Mouse (Mus musculus) liver, embryonic 16.5 days (tissue): ENCODE measurements around the gene Ndst2. TPM values are rescaled to one million over a fixed set of nuclear protein-coding genes. Genes with fewer than 3 reads are reported as not detected.

ENCODE experiments used
- ATAC-seq: fragments of 200-750 bp; cut with Nextera tagmentation; 2 replicates; pipeline ENCODE4 v1.8.0; 2017; ENCODE audit warnings: low read depth, mild to moderate bottlenecking, moderate number of reproducible peaks, moderate library complexity
- H3K27ac ChIP-seq: fragments of 300-500 bp; sonication (generic); 2 replicates; pipeline ENCODE4 v1.5.1; 2014; ENCODE audit warnings: mild to moderate bottlenecking, low read length
- H3K27me3 ChIP-seq: fragments of 300-500 bp; sonication (generic); 2 replicates; pipeline ENCODE4 v1.6.1; 2014; ENCODE audit warnings: low read depth, low read length, mixed read lengths; ENCODE audit not compliant: control insufficient read depth, insufficient read depth
- H3K36me3 ChIP-seq: fragments of 300-500 bp; sonication (generic); 2 replicates; pipeline ENCODE4 v1.6.1; 2014; ENCODE audit warnings: mild to moderate bottlenecking; ENCODE audit not compliant: control insufficient read depth, insufficient read depth
- H3K4me1 ChIP-seq: fragments of 300-500 bp; sonication (generic); 2 replicates; pipeline ENCODE4 v1.6.1; 2014; ENCODE audit warnings: low read depth, low read length, mixed read lengths; ENCODE audit not compliant: control insufficient read depth
- H3K4me2 ChIP-seq: fragments of 300-500 bp; sonication (generic); 2 replicates; pipeline ENCODE4 v1.6.1; 2014; ENCODE audit warnings: low read depth, low read length, mixed read lengths
- H3K4me3 ChIP-seq: fragments of 300-500 bp; sonication (generic); 2 replicates; pipeline ENCODE4 v1.5.1; 2014; ENCODE audit warnings: low read depth, mild to moderate bottlenecking, low read length
- H3K9ac ChIP-seq: fragments of 300-500 bp; sonication (generic); 2 replicates; pipeline ENCODE4 v1.6.1; 2014; ENCODE audit warnings: low read depth, low read length
- H3K9me3 ChIP-seq: fragments of 300-500 bp; sonication (generic); replicated peaks from 2 replicates; pipeline ENCODE4 v1.6.1; 2016; ENCODE audit warnings: low read length; ENCODE audit not compliant: control insufficient read depth
- WGBS: fragments of 180-500 bp; shearing (Covaris S2); extraction: QIAGEN DNeasy Blood & Tissue Kit; methylation state at CpG from one replicate; pipeline ENCODE4 v1.1.7; 2014; ENCODE audit not compliant: insufficient replicate concordance; 5-methylcytosine and 5-hydroxymethylcytosine counted together
- polyA plus RNA-seq: library from polyadenylated mRNA; unstranded; fragments of >200 nt; fragmentation: Nextera tagmentation; extraction: Ambion mirVana; gene quantifications from 2 replicates; pipeline ENCODE4 v1.2.1, GENCODE M21; 2015

The Ndst2 gene
- polyA plus RNA-seq, 1 experiment from 2014 or later = 16.7 TPM

DNA sequence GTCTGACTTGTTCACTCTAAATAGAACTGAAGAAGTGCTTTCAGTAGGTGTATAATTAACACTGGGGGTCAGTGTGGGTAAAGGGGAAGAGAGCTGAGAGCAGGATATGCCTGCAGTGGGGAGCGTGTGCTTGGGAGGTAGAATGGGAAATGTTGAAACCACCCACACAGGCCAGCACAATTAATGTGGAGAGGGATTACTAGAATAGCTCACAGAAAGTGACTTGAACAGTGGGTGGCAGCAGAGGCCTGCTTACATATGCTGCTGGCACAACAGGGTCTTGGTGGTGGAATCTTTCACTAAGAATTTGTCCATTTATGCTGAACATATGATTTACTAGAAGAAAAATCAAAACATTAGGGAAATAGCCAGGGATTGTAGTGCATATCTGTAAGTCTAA lies 37.4 kb downstream of the Ndst2 start:
- peaks cover 49% of the 10 kb centered on the region for H3K4me1 ChIP-seq
- 45% methylated on average over 1 of the region's 1 CpGs for WGBS
- H3K4me3 ChIP-seq = peak overlapping the region; percentile 4; the same call in 1 of the 2 replicates
- peaks cover 15% of the 10 kb centered on the region for H3K36me3 ChIP-seq
- H3K4me2 ChIP-seq = peak overlapping the region; percentile 87
- H3K27ac ChIP-seq = 0 out of 2 replicates have a peak overlapping the region, but pooled peaks have one; percentile 7
- ATAC-seq = no peak
- H3K9me3 ChIP-seq = no peaks in the 10 kb centered on the region
- H3K27me3 ChIP-seq = no peaks in the 10 kb centered on the region
- no peak overlapping the region for H3K9ac ChIP-seq

DNA sequence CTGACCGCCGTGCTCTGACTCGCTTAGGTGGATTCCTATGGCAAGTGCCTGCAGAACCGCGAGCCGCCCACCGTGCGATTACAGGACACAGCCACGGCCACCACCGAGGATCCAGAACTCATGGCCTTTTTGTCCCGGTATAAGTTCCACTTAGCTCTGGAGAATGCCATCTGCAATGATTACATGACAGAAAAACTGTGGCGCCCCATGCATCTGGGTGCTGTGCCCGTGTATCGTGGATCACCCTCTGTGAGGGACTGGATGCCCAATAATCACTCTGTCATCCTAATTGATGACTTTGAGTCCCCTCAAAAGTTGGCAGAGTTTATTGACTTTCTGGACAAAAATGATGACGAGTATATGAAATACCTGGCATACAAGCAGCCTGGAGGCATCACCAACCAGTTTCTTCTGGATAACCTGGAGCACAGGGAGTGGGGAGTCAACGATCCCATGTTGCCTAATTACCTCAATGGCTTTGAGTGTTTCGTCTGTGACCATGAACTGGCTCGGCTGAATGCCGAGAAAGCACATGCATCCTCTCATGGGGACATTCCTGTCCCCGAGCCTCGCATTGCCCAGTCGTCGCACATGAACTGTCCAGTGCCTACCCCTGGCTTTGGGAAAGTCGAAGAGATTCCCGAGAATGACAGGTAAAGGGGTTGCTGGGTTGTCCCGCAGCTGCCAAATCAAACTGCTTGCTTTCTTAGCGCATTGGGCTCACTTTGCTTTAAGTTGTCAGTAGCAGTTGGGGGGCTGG lies 38.4 kb downstream of the Ndst2 start:
- H3K27ac ChIP-seq = peak overlapping the region; percentile 95
- peak overlapping the region; percentile 93 for H3K4me3 ChIP-seq
- ATAC-seq = no peak
- WGBS = 23% methylated on average over 27 of the region's 27 CpGs
- peaks cover 24% of the 10 kb centered on the region for H3K36me3 ChIP-seq
- H3K4me1 ChIP-seq = peaks cover 40% of the 10 kb centered on the region
- no peaks in the 10 kb centered on the region for H3K27me3 ChIP-seq
- H3K4me2 ChIP-seq = peak overlapping the region; percentile 87
- H3K9ac ChIP-seq = peak overlapping the region; percentile 92
- no peaks in the 10 kb centered on the region for H3K9me3 ChIP-seq

DNA sequence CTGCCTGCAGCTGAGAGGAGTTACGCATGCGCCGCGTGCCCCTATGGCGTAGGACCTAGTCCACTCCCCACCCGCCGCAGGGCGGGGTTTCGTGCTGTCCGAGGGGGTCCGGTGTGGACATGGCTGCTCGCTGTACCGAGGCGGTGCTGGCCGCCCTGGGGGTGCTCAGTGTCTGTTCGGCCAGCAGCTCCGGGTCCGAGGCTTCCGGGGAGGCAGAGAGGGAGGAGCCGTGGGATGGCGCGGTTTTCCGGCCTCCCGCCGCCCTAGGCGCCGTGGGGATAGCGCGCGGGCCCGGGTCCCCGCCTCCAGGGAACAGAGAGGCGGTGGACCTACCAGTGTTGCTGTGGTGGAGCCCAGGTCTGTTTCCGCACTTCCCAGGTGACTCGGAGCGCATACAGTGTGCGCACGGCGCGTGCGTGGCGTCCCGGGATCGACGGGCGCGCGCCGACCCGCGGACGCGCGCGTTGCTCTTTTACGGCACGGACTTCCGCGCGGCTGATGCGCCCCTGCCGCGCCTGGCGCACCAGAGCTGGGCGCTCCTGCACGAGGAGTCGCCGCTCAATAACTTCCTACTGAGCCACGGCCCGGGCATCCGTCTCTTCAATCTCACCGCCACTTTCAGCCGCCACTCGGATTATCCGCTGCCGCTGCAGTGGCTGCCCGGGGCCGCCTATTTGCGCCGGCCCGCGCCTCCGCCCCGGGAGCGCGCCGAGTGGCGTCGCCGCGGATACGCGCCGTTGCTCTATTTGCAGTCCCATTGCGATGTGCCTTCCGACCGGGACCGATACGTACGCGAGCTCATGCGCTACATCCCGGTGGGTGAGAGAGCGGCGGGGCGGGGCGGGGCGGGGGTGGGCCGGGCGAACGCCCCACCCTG lies 39.2 kb downstream of the Ndst2 start, which contains the start of gene Fut11:
Gene Fut11, plus strand, starts transcription at position 85 of the 877 bp plus-strand sequence.
- peak within 1 kb of the TSS; percentile 93 for H3K4me3 ChIP-seq
- H3K9ac ChIP-seq = peak within 1 kb of the TSS; percentile 92
- no peaks in the 10 kb centered on the region for H3K9me3 ChIP-seq
- peak within 1 kb of the TSS; percentile 95 for H3K27ac ChIP-seq
- under 1% methylated on average over 109 of the region's 111 CpGs for WGBS
- no peaks in the 10 kb centered on the region for H3K27me3 ChIP-seq
- ATAC-seq = peak; percentile 82
- peaks cover 40% of the 10 kb centered on the region for H3K4me1 ChIP-seq
- peak within 1 kb of the TSS; percentile 87 for H3K4me2 ChIP-seq
- H3K36me3 ChIP-seq = peaks cover 29% of the 10 kb centered on the region

DNA sequence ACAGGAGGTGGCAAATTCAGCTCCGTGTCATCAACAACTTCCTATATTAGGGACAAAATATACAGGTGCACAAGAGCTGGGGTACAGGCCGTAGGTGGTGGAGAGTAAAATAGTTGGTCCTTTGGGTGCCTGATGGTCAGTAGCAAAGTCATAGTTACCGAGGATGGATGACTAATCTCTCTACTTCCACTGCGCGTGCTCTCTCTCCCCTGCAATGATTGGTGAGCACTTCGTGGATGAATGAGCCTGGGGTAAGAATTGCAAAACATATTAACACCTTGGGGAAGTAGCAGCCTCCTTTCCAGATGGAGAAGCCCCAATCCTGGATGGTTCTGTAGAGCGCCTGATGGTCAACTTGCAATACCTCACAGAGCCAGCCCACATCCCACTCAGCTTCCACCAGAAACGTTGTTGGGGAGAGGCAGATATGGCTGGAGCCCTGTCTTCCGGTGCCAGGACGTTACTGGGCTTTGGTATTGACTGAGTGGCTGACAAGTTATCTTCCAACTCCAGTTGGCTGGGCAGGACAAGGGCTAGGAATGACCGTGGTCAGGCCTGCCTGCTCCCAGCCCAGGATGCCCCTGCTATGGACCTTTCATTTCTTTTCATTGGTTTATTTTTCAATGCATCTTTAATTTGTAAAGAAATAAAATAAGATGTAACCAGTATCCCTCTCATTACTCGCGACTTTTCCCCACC lies 40.0 kb downstream of the Ndst2 start:
- Histone ChIP-seq H3K27ac (peak overlapping the region; percentile 95), H3K9me3 (no peaks in the 10 kb centered on the region), H3K4me2 (peak overlapping the region; percentile 87), H3K4me1 (peaks cover 40% of the 10 kb centered on the region), H3K9ac (peak overlapping the region; percentile 92), H3K36me3 (peaks cover 36% of the 10 kb centered on the region), H3K27me3 (no peaks in the 10 kb centered on the region), H3K4me3 (peak overlapping the region; percentile 93)
- no peak for ATAC-seq
- 41% methylated on average over 13 of the region's 13 CpGs for WGBS

DNA sequence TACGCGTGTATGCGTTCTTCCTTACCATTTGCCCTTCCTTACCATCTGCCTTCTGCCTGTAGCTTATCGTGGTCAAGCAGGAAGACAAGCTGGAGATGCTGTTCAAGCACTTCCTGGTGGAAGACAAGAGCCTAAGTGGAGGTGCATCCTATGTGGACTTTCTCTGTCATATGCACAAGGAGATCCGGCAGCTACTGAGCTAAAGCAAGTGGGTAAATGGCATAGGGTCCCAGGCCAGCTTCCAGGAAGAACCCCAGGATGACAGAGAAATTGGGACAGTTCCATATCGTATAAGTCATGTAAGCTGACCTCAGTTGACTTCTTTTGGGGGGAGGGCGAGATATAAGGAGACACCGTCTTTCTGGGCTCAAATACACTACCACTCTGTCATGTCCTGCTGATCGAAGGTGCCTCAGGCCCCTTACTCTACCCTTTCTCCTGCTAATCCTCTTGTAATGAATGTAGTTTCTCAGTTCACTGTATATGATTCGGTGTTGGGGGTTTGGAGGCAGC lies 40.7 kb downstream of the Ndst2 start:
- H3K4me2 ChIP-seq = no peak overlapping the region
- H3K27me3 ChIP-seq = no peaks in the 10 kb centered on the region
- no peak overlapping the region; the same call in 1 of the 2 replicates for H3K27ac ChIP-seq
- peaks cover 36% of the 10 kb centered on the region for H3K4me1 ChIP-seq
- WGBS = 75% methylated on average over 10 of the region's 10 CpGs
- no peaks in the 10 kb centered on the region for H3K9me3 ChIP-seq
- H3K4me3 ChIP-seq = no peak overlapping the region
- no peak overlapping the region for H3K9ac ChIP-seq
- peaks cover 42% of the 10 kb centered on the region for H3K36me3 ChIP-seq
- ATAC-seq = no peak

DNA sequence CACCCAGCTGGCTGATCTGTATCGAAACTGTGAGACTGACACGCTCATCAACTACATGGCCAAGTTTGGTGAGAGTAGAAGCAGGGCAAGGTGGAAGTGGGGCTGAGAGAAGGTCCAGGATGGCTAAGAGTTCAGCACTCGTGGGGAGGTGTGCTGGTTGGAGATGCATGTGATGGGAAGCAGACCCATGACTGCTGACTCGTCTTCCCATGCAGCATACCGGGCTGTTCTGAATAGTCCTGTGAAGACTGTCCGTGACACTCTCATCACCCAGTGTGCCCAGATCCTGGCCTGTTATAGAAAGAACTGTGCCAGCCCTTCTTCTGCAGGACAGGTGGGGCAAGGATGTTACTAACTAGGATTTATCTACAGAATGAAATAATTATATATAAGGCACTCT lies 42.6 kb downstream of the Ndst2 start:
- ATAC-seq = no peak
- no peak overlapping the region for H3K27ac ChIP-seq
- H3K4me2 ChIP-seq = no peak overlapping the region
- H3K9me3 ChIP-seq = no peaks in the 10 kb centered on the region
- peaks cover 18% of the 10 kb centered on the region for H3K4me1 ChIP-seq
- H3K9ac ChIP-seq = no peak overlapping the region
- H3K27me3 ChIP-seq = no peaks in the 10 kb centered on the region
- WGBS = 85% methylated on average over 6 of the region's 6 CpGs
- no peak overlapping the region for H3K4me3 ChIP-seq
- H3K36me3 ChIP-seq = peaks cover 54% of the 10 kb centered on the region

DNA sequence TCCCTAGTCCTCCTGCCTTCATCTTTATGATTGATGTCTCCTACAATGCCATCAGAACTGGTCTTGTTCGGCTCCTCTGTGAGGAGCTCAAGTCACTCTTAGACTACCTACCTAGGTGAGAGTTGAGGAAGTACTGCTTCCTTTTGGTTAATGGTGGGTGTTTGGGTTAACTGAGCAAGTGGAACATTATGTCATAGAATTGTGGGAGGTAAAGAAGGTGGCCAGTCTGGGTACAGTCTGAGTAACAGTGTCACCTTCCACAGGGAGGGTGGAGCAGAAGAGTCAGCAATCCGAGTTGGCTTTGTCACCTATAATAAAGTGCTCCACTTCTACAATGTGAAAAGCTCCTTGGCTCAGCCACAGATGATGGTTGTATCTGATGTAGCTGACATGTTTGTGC lies 45.4 kb downstream of the Ndst2 start:
- Histone ChIP-seq H3K4me2 (no peak overlapping the region), H3K9ac (no peak overlapping the region), H3K9me3 (no peaks in the 10 kb centered on the region), H3K36me3 (peaks cover 79% of the 10 kb centered on the region), H3K4me1 (no peaks in the 10 kb centered on the region; the same call in 1 of the 2 replicates), H3K27ac (no peak overlapping the region), H3K27me3 (no peaks in the 10 kb centered on the region), H3K4me3 (no peak overlapping the region)
- ATAC-seq = no peak
- WGBS = 81% methylated on average over 2 of the region's 2 CpGs

DNA sequence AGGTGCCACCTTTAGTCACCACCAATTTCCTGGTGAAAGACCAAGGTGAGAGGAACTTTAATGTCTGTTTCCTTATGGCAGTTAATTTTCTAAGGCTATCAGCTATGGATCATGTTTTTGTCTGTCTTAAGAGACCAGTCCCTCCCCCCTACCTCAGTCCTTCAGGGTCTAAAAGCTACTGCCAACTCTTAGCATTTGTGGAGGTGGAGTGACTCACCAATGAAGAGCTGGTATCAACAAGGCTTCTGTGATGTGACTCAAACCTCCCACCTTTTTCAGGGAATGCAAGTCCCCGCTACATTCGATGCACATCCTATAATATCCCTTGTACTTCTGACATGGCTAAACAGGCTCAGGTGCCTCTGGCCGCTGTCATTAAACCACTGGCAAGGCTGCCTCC lies 47.8 kb downstream of the Ndst2 start:
- 89% methylated on average over 3 of the region's 3 CpGs for WGBS
- H3K27me3 ChIP-seq = no peaks in the 10 kb centered on the region

More for the DNA sequence above, 47.8 kb downstream of the Ndst2 start:
- peaks cover 82% of the 10 kb centered on the region for H3K36me3 ChIP-seq
- H3K4me3 ChIP-seq = no peak overlapping the region
- no peaks in the 10 kb centered on the region for H3K9me3 ChIP-seq
- H3K4me2 ChIP-seq = no peak overlapping the region
- no peak overlapping the region for H3K9ac ChIP-seq
- no peak for ATAC-seq
- no peaks in the 10 kb centered on the region for H3K4me1 ChIP-seq
- no peak overlapping the region for H3K27ac ChIP-seq
